19 mouse cellular contexts compared by ENCODE assay signal in genomic region chr19:57393357-57393957, GRCm38 (mm10).
"Had no signal": no experiment of that assay in that cellular context is flagged by ENCODE, and none has a peak within 500 bp of the region (broad histone marks: within the 10 kb centered on the region; RNA-seq: fewer than 3 reads in every experiment).

No protein-coding gene starts in this region.

- H3K9ac ChIP-seq: liver, embryonic 13.5 days; midbrain, embryonic 13.5 days; neural tube, embryonic 13.5 days; stomach, embryonic 15.5 days had no signal

- H3K27me3 ChIP-seq: liver, embryonic 13.5 days; megakaryocyte, embryonic 14.5 days; midbrain, embryonic 13.5 days; neural tube, embryonic 13.5 days; stomach, embryonic 15.5 days had no signal

- H3K4me2 ChIP-seq: liver, embryonic 13.5 days; midbrain, embryonic 13.5 days; neural tube, embryonic 13.5 days; stomach, embryonic 15.5 days had no signal

- H3K4me3 ChIP-seq: left cerebral cortex, adult 2 months; liver, embryonic 13.5 days; megakaryocyte, embryonic 14.5 days; midbrain, embryonic 10.5 days; midbrain, embryonic 13.5 days; myocyte; neural tube, embryonic 13.5 days; stomach, embryonic 15.5 days had no signal

- DNase-seq: kidney, adult 9 months; kidney, postnatal 14 days; layer of hippocampus, postnatal 36 days; liver, embryonic 13.5 days; lung, adult 2 months; lung, postnatal 14 days; lung, postnatal 4 days; right cerebral cortex, adult 18-20 months; right cerebral cortex, postnatal 14 days; right cerebral cortex, postnatal 4 days; thymus, postnatal 25 days had no signal

- H3K4me1 ChIP-seq: midbrain, embryonic 10.5 days; midbrain, embryonic 13.5 days; neural tube, embryonic 13.5 days; stomach, embryonic 15.5 days had no signal

- H3K27ac ChIP-seq: left cerebral cortex, adult 2 months; liver, embryonic 13.5 days; midbrain, embryonic 10.5 days; midbrain, embryonic 13.5 days; neural tube, embryonic 13.5 days; stomach, embryonic 15.5 days had no signal

- H3K9me3 ChIP-seq: liver, embryonic 13.5 days; megakaryocyte, embryonic 14.5 days; midbrain, embryonic 10.5 days; midbrain, embryonic 13.5 days; neural tube, embryonic 13.5 days; stomach, embryonic 15.5 days had no signal

- ATAC-seq: midbrain, embryonic 13.5 days; midbrain, embryonic 16.5 days had no signal
